Comparison of ENCODE assay signal across 15 mouse cellular contexts in genomic region chr11:59937023-59937422, GRCm38 (mm10).
"Had no signal": no experiment of that assay in that cellular context is flagged by ENCODE, and none has a peak within 500 bp of the region (broad histone marks: within the 10 kb centered on the region; RNA-seq: fewer than 3 reads in every experiment).

No protein-coding gene starts in this region.

- H3K36me3 ChIP-seq: limb, embryonic 12.5 days; limb, embryonic 15.5 days had no signal

- H3K4me3 ChIP-seq: limb, embryonic 12.5 days; limb, embryonic 15.5 days; megakaryocyte, embryonic 14.5 days had no signal

- H3K27me3 ChIP-seq: limb, embryonic 12.5 days had no signal

- H3K27ac ChIP-seq: limb, embryonic 12.5 days; limb, embryonic 15.5 days; liver, embryonic 14.5 days had no signal

- DNase-seq: kidney, adult 18-20 months; kidney, adult 9 months; kidney, postnatal 14 days; kidney, postnatal 4 days; left cerebral cortex, postnatal 4 days; liver, postnatal 0 days; lung, embryonic 14.5 days; lung, postnatal 36 days; midbrain, embryonic 14.5 days; retina, postnatal 1 day; thymus, postnatal 25 days had no signal
